Mouse (Mus musculus) midbrain, embryonic 16.5 days (tissue): ENCODE measurements at regions not wholly inside any gene's neighbourhood (a gene's known extent, or its start where the extent isn't known, plus 50 kb on each side); places are given as distances from the start of the nearest gene placed in this dataset.

Experiments used
- ATAC-seq: fragments of 200-750 bp; cut with Nextera tagmentation; 2 replicates; pipeline ENCODE4 v1.8.0; 2017; ENCODE audit warnings: moderate TSS enrichment
- H3K27ac ChIP-seq: fragments of 300-500 bp; sonication (generic); 2 replicates; pipeline ENCODE4 v1.5.1; 2014; ENCODE audit warnings: mild to moderate bottlenecking, low read length, mixed read lengths
- H3K27me3 ChIP-seq: fragments of 300-500 bp; sonication (generic); 2 replicates; pipeline ENCODE4 v1.6.1; 2014; ENCODE audit warnings: low read depth, low read length, mixed read lengths; ENCODE audit not compliant: control insufficient read depth, insufficient read depth
- H3K36me3 ChIP-seq: fragments of 300-500 bp; sonication (generic); 2 replicates; pipeline ENCODE4 v1.6.1; 2014; ENCODE audit warnings: mild to moderate bottlenecking, low read length, moderate library complexity, mixed read lengths; ENCODE audit not compliant: control insufficient read depth, insufficient read depth
- H3K4me1 ChIP-seq: fragments of 300-500 bp; sonication (generic); 2 replicates; pipeline ENCODE4 v1.6.1; 2014; ENCODE audit warnings: mild to moderate bottlenecking, low read length, mixed read lengths; ENCODE audit not compliant: control insufficient read depth, insufficient read depth
- H3K4me2 ChIP-seq: fragments of 300-500 bp; sonication (generic); 2 replicates; pipeline ENCODE4 v1.6.1; 2014; ENCODE audit warnings: mild to moderate bottlenecking, low read length, mixed read lengths
- H3K4me3 ChIP-seq: fragments of 300-500 bp; sonication (generic); 2 replicates; pipeline ENCODE4 v1.5.1; 2014; ENCODE audit warnings: low read depth, mild to moderate bottlenecking, low read length, moderate library complexity, mixed read lengths
- H3K9ac ChIP-seq: fragments of 300-500 bp; sonication (generic); 2 replicates; pipeline ENCODE4 v1.6.1; 2014; ENCODE audit warnings: low read depth, low read length, mixed read lengths
- H3K9me3 ChIP-seq: fragments of 300-500 bp; sonication (generic); replicated peaks from 2 replicates; pipeline ENCODE4 v1.6.1; 2014; ENCODE audit warnings: mild to moderate bottlenecking, low read length, mixed read lengths; ENCODE audit not compliant: control insufficient read depth, poor library complexity, severe bottlenecking
- WGBS: fragments of 180-500 bp; shearing (Covaris S2); extraction: QIAGEN DNeasy Blood & Tissue Kit; methylation state at CpG from one replicate; pipeline ENCODE4 v1.1.7; 2014; 5-methylcytosine and 5-hydroxymethylcytosine counted together

- Histone ChIP-seq H3K4me1 (no peaks in the 10 kb centered on the region), H3K4me2 (no peak overlapping the region), H3K9me3 (0 out of 2 replicates have a peak, but pooled peaks cover 2% of the 10 kb centered on the region), H3K27ac (no peak overlapping the region), H3K27me3 (no peaks in the 10 kb centered on the region), H3K36me3 (no peaks in the 10 kb centered on the region), H3K9ac (no peak overlapping the region), H3K4me3 (no peak overlapping the region)
- WGBS = 75% methylated on average over 3 of the region's 3 CpGs
- ATAC-seq = no peak
Measured at GRCm38 (mm10) chr11:35021990-35022625, 98.9 kb upstream of the Slit3 start.

GRCm38 (mm10) chr11:35016998-35017397 lies 104.0 kb upstream of the Slit3 start:
- no peak for ATAC-seq
- Histone ChIP-seq H3K4me1 (peaks cover under 1% of the 10 kb centered on the region; the same call in 1 of the 2 replicates), H3K36me3 (no peaks in the 10 kb centered on the region), H3K27me3 (no peaks in the 10 kb centered on the region), H3K9ac (no peak overlapping the region), H3K4me3 (no peak overlapping the region), H3K9me3 (0 out of 2 replicates have a peak, but pooled peaks cover 2% of the 10 kb centered on the region), H3K4me2 (no peak overlapping the region), H3K27ac (no peak overlapping the region)
- 85% methylated on average over 3 of the region's 3 CpGs for WGBS

GRCm38 (mm10) chr11:35011521-35012476 lies 109.2 kb upstream of the Slit3 start:
- no peak for ATAC-seq
- H3K9me3 ChIP-seq = no peaks in the 10 kb centered on the region
- H3K9ac ChIP-seq = no peak overlapping the region; the same call in 1 of the 2 replicates
- H3K4me3 ChIP-seq = no peak overlapping the region
- 60% methylated on average over 24 of the region's 24 CpGs for WGBS
- H3K36me3 ChIP-seq = no peaks in the 10 kb centered on the region
- no peak overlapping the region for H3K4me2 ChIP-seq
- no peaks in the 10 kb centered on the region for H3K27me3 ChIP-seq
- peaks cover 12% of the 10 kb centered on the region for H3K4me1 ChIP-seq
- H3K27ac ChIP-seq = peak overlapping the region; percentile 43; the same call in 1 of the 2 replicates

- Histone ChIP-seq H3K36me3 (no peaks in the 10 kb centered on the region), H3K27me3 (no peaks in the 10 kb centered on the region), H3K9ac (no peak overlapping the region), H3K4me1 (peaks cover 13% of the 10 kb centered on the region), H3K4me3 (no peak overlapping the region), H3K9me3 (no peaks in the 10 kb centered on the region), H3K4me2 (peak overlapping the region; percentile 29; the same call in 1 of the 2 replicates), H3K27ac (no peak overlapping the region)
- no peak for ATAC-seq
- 35% methylated on average over 20 of the region's 20 CpGs for WGBS
Measured at GRCm38 (mm10) chr11:35006773-35007567, 114.1 kb upstream of the Slit3 start.

GRCm38 (mm10) chr11:35005143-35005542 lies 115.9 kb upstream of the Slit3 start:
- H3K4me1 ChIP-seq = peaks cover 8% of the 10 kb centered on the region
- H3K36me3 ChIP-seq = no peaks in the 10 kb centered on the region
- no peak overlapping the region for H3K27ac ChIP-seq
- 87% methylated on average over 3 of the region's 3 CpGs for WGBS
- no peak for ATAC-seq
- no peak overlapping the region for H3K4me2 ChIP-seq
- no peaks in the 10 kb centered on the region for H3K27me3 ChIP-seq
- no peak overlapping the region for H3K4me3 ChIP-seq
- no peak overlapping the region for H3K9ac ChIP-seq
- no peaks in the 10 kb centered on the region for H3K9me3 ChIP-seq

GRCm38 (mm10) chr11:35004431-35004830 lies 116.6 kb upstream of the Slit3 start:
- no peak overlapping the region for H3K4me3 ChIP-seq
- no peaks in the 10 kb centered on the region for H3K9me3 ChIP-seq
- H3K4me1 ChIP-seq = peaks cover 8% of the 10 kb centered on the region
- H3K36me3 ChIP-seq = no peaks in the 10 kb centered on the region
- WGBS = 33% methylated on average over 1 of the region's 1 CpGs
- no peaks in the 10 kb centered on the region for H3K27me3 ChIP-seq
- H3K9ac ChIP-seq = no peak overlapping the region
- H3K27ac ChIP-seq = no peak overlapping the region
- no peak for ATAC-seq
- no peak overlapping the region for H3K4me2 ChIP-seq

- Histone ChIP-seq H3K9me3 (no peaks in the 10 kb centered on the region), H3K4me1 (peaks cover 8% of the 10 kb centered on the region), H3K27ac (no peak overlapping the region), H3K4me2 (no peak overlapping the region), H3K36me3 (no peaks in the 10 kb centered on the region), H3K27me3 (no peaks in the 10 kb centered on the region), H3K4me3 (no peak overlapping the region), H3K9ac (no peak overlapping the region)
- ATAC-seq = no peak
- WGBS = 29% methylated on average over 3 of the region's 3 CpGs
Measured at GRCm38 (mm10) chr11:35003956-35004355, 117.1 kb upstream of the Slit3 start.

GRCm38 (mm10) chr11:34997906-34998305 lies 123.1 kb upstream of the Slit3 start:
- Histone ChIP-seq H3K27ac (no peak overlapping the region), H3K9ac (no peak overlapping the region), H3K4me3 (no peak overlapping the region), H3K36me3 (no peaks in the 10 kb centered on the region), H3K9me3 (no peaks in the 10 kb centered on the region), H3K4me2 (no peak overlapping the region), H3K27me3 (no peaks in the 10 kb centered on the region), H3K4me1 (no peaks in the 10 kb centered on the region)
- no peak for ATAC-seq
- WGBS = 97% methylated on average over 2 of the region's 2 CpGs
